Mouse (Mus musculus) neutrophil, adult 59 days (primary cell): ENCODE measurements around the gene Apoc3. TPM values are rescaled to one million over a fixed set of nuclear protein-coding genes. Genes with fewer than 3 reads are reported as not detected.

ENCODE experiments used
- total RNA-seq, 2 experiments: library from RNA; stranded (reverse); gene quantifications; 1 replicate in 1 of 2; 2 replicates in 1 of 2; pipeline ENCODE4 v1.2.4; 2023

Apoc3 gene
- not detected for total RNA-seq

GRCm38 (mm10) chr9:46235596-46235648 is at the start of gene Apoc3:
TSS of gene Apoc3 (minus strand) at chr9:46235636.

GRCm38 (mm10) chr9:46282631-46283436 is 47.4 kb upstream of the Apoc3 start, which contains the start of gene Bud13:
TSS of gene Bud13 (plus strand) at chr9:46283008.

GRCm38 (mm10) chr9:46272677-46273454 is 37.4 kb upstream of the Apoc3 start, which contains the start of gene Zpr1:
TSS of gene Zpr1 (plus strand) at chr9:46273064.

GRCm38 (mm10) chr9:46268343-46268873 is 33.0 kb upstream of the Apoc3 start, which contains the start of gene Apoa5:
TSS of gene Apoa5 (plus strand) at chr9:46268633.

GRCm38 (mm10) chr9:46240526-46241153 is 5.2 kb upstream of the Apoc3 start, which contains the start of gene Apoa4:
TSS of gene Apoa4 (plus strand) at chr9:46240696.

GRCm38 (mm10) chr9:46228491-46228890 is 6.9 kb downstream of the Apoc3 start, which contains the start of gene Apoa1:
TSS of gene Apoa1 (plus strand) at chr9:46228580.

Other genes starting within 250 kb of the Apoc3 start
- 10 to 100 TPM; 46.4 to 51.3 TPM for gene Pafah1b2, start 222.9 kb downstream of the Apoc3 start, total RNA-seq
- gene Sik3, start 222.8 kb downstream of the Apoc3 start, total RNA-seq, result 10 to 100 TPM; 54.3 to 55.2 TPM
- gene Apoa1, start 7.1 kb downstream of the Apoc3 start, total RNA-seq, result not detected
- not detected for gene Apoa4, start 5.1 kb upstream of the Apoc3 start, total RNA-seq
- not detected for gene Apoa5, start 33.0 kb upstream of the Apoc3 start, total RNA-seq
- gene Zpr1, start 37.4 kb upstream of the Apoc3 start, total RNA-seq, result 10 to 100 TPM; 29.0 to 33.1 TPM
- gene Bud13, start 47.4 kb upstream of the Apoc3 start, total RNA-seq, result 10 to 100 TPM; 14.6 to 15.2 TPM
- not detected for gene 4931429L15Rik, start 84.3 kb upstream of the Apoc3 start, total RNA-seq